Mouse (Mus musculus): Measurements from ENCODE around the gene Dpp3. TPM values are rescaled to one million over a fixed set of nuclear protein-coding genes. Genes with fewer than 3 reads are reported as not detected.

Gene Dpp3
- polyA plus RNA-seq (2014; fragmentation: Illumina TruSeq; extraction: RNeasy Lipid Tissue Mini Kit (QIAGEN cat#74804); ENCODE audit: low read depth, low replicate concordance), result 24.4 TPM

DNA sequence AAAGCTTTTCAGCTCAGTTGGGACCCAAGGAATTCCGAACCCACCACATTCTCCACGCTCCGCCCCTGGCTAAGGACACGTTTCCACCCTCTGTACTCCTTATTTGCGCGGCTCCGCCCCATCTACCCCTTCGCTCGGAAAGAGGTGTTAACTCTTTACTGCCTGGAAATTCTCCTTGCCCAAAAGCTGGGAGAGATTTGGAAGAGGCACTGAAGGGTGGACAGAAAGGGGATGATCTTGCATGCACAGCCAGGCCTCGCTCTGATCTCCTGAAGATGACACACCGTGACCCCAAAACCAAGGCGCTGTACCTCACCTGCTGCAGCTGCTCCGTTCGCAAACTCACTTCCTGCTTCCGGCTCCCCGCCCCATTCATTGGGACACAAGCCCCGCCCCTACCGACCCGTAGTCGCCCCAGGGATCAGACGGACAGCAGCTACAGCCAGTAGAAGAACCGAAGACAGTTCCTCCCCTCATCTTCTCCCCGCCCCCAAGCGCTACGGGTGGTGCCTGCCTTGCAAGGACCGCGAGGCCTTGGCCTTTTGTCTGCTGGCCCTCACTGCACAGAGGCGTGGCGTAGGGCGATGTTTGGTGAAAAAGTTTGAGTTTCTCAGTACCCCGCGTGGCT lies at the start of gene Dpp3:
Dpp3 (minus strand) TSS at position 384 of the 628 bp plus-strand sequence.

DNA sequence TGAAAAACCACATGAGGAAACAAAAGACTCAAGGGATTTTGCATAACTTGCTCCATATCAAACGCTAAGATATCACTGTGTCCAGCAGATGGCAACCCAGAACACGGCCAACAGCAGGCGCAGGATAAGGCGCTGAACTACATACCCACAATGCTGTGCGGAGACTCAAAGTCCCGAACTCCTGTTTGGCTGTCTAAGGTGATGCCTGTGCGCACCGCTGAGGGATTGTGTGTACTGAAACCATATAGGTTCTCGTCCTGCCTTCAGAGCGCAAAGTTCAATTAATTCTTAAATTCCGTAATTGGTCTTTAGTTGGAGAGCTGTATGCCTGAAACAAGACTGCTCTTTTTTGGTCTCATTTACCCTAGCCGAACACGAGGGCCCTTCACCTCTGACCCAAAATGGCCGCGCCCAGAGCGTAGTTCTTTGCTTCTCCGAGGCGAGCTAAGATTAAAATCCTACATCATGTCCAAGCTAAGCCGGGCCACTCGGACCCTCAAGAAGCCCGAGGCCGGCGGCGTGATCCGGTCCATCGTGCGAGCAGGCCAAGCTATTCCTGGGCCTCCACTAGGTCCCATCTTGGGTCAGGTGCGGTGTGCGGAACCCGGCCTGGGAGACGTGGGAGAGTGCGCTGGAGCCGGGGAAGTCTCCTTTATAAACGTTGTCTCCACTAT lies 34.0 kb upstream of the Dpp3 start, which contains the start of gene Mrpl11:
Mrpl11 (plus strand) TSS at position 220 of the 674 bp plus-strand sequence.

DNA sequence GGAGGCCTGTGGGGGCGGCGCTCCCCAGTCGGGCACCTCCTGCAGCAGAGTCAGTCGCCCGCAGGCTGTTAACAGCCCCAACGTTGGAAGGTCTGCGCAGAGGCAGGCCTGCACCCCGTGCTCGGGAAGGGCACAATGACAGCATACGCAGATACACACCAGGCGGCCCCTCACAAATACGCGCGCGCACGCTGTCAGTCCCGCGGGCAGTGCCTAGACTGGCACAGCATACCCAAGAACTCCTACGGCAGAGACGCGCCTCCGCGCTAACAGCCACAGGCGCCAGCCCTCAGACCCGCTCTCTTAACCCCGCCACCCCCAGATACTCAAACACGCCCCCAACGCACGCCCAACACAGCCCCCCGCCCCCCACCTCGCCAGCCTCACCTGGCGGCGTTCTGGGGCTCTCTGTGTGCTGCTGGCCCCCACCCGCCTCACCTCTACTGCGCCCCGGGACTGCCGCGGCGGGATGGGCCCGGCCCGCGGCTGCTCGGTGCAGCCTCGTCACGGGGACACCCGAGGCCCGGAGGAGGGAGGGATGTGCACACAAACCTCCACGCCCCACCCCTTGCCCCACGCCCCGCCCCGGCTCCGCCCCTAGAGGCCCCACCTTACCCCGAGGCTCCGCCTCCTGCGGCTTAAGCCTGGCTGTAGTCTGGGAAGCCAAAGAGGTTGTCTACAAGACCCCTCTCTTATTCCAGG lies 14.6 kb upstream of the Dpp3 start, which contains the start of gene Peli3:
Peli3 (minus strand) TSS at position 577 of the 702 bp plus-strand sequence.

DNA sequence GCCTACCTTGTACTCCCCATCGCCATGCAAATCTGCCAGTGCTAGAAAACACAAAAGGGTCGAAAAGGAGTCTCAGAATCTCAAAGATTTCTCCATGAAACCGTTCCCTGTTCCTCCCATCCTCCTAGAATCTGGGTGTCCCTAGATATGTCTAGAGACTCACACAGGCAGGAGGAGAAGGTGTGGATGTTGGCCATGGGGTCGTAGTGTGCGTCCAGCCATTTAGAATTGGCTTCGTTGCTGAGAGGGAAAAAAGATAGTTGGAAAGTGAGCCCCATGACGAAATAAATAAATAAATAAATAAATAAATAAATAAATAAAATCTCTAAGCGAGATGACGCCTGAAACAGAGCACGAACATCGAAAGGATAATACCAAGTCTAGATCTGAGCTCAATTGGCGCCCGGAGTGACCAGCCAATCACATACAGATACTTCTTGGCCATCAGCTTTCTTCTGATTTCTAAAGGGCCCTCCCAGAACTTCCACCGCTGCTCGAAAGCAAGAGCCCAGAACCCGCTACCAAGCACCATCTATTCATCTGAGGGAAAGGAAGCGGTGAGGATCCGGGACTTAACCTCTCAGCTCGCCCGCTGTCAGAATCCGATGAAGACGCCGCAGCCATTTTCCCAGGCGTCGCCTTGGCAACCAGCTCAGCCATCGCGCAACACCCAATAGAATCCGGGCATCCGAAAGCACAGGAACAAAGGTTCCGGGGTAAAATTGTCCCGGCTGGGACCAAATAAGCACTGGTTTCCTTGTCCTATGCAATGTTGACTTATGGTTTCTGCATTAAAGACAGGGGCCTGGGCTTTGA lies 21.9 kb downstream of the Dpp3 start, which contains the start of gene Bbs1:
Bbs1 (minus strand) TSS at position 650 of the 816 bp plus-strand sequence.

DNA sequence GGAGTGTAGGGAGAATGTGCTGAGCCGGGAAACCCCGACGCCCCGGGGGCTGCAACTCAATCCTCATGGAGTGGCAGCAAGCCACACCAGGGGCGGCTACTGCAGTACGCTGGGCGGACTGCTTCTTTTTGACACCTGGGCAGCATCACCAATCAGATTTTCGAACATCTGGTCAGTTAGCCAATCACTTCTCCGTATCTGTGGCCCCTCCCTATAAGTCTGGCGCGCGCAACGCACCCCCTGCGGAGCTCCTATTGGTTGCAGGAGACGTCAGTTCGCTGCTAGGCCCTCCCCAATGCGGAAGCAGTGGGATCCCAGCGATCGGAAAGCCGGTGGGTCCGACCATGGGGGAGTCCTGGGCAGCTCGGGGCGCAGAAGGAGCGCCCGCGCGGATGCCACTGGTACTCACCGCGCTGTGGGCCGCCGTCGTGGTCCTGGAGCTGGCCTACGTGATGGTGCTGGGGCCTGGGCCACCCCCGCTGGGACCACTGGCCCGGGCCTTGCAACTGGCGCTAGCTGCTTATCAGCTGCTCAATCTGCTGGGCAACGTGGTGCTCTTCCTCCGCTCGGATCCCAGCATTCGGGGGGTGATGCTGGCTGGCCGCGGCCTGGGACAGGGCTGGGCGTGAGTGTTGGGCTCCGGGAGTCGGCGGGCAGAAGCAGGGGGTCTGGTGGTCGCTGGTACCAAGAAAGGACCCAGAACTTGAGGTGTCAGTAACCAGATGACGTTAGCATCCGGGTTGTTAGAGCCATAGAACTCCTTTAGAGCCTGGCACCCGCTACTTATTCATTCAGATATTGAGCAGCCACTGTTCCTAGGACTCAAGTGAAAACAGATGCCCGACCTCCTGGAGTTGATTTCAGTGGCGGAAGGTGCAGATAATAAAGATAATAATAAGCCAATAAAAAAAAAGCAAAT lies 49.4 kb downstream of the Dpp3 start, which contains the start of gene Zdhhc24:
Zdhhc24 (plus strand) TSS at position 264 of the 919 bp plus-strand sequence.

DNA sequence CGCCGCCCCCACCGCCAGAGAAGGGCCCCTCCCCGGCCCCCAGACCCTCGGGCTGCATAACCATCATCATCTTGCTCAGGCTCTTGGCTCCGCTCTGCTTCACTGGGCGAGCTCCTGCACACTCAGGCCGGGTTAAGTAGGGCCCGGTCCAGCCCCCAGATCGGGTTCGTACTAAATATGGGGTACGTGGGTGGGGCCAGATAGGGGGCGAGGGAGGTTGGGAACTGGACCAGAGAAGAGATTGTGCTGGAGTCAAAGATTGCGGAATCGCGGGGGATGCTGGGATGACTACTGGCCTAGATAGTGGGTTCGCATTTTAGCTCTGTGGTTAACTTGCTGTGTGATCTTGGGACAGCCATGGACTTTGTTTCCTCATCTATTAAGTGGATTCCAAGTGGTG lies 50.3 kb downstream of the Dpp3 start, which contains the start of gene Actn3:
Actn3 (minus strand) TSS at position 125 of the 400 bp plus-strand sequence.

Other genes starting within 250 kb of the Dpp3 start
- not detected for gene Gm960, start 229.6 kb downstream of the Dpp3 start, polyA plus RNA-seq (2014; fragmentation: Illumina TruSeq; extraction: RNeasy Lipid Tissue Mini Kit (QIAGEN cat#74804); ENCODE audit: low read depth, low replicate concordance)
- 0.24 TPM for gene Sptbn2, start 217.1 kb downstream of the Dpp3 start, polyA plus RNA-seq (2014; fragmentation: Illumina TruSeq; extraction: RNeasy Lipid Tissue Mini Kit (QIAGEN cat#74804); ENCODE audit: low read depth, low replicate concordance)
- 9.1 TPM for gene Rbm4b, start 171.8 kb downstream of the Dpp3 start, polyA plus RNA-seq (2014; fragmentation: Illumina TruSeq; extraction: RNeasy Lipid Tissue Mini Kit (QIAGEN cat#74804); ENCODE audit: low read depth, low replicate concordance)
- 22.9 TPM for gene Rbm4, start 134.4 kb downstream of the Dpp3 start, polyA plus RNA-seq (2014; fragmentation: Illumina TruSeq; extraction: RNeasy Lipid Tissue Mini Kit (QIAGEN cat#74804); ENCODE audit: low read depth, low replicate concordance)
- 9.5 TPM for gene Gm21992, start 116.7 kb downstream of the Dpp3 start, polyA plus RNA-seq (2014; fragmentation: Illumina TruSeq; extraction: RNeasy Lipid Tissue Mini Kit (QIAGEN cat#74804); ENCODE audit: low read depth, low replicate concordance)
- gene Rbm14, start 116.7 kb downstream of the Dpp3 start, polyA plus RNA-seq (2014; fragmentation: Illumina TruSeq; extraction: RNeasy Lipid Tissue Mini Kit (QIAGEN cat#74804); ENCODE audit: low read depth, low replicate concordance), result 11.5 TPM
- 33.2 TPM for gene Ccs, start 89.0 kb downstream of the Dpp3 start, polyA plus RNA-seq (2014; fragmentation: Illumina TruSeq; extraction: RNeasy Lipid Tissue Mini Kit (QIAGEN cat#74804); ENCODE audit: low read depth, low replicate concordance)
- not detected for gene Ccdc87, start 88.9 kb downstream of the Dpp3 start, polyA plus RNA-seq (2014; fragmentation: Illumina TruSeq; extraction: RNeasy Lipid Tissue Mini Kit (QIAGEN cat#74804); ENCODE audit: low read depth, low replicate concordance)
- 63.9 TPM for gene Ctsf, start 73.2 kb downstream of the Dpp3 start, polyA plus RNA-seq (2014; fragmentation: Illumina TruSeq; extraction: RNeasy Lipid Tissue Mini Kit (QIAGEN cat#74804); ENCODE audit: low read depth, low replicate concordance)
- 0.71 TPM for gene Actn3, start 50.4 kb downstream of the Dpp3 start, polyA plus RNA-seq (2014; fragmentation: Illumina TruSeq; extraction: RNeasy Lipid Tissue Mini Kit (QIAGEN cat#74804); ENCODE audit: low read depth, low replicate concordance)
- gene Zdhhc24, start 49.6 kb downstream of the Dpp3 start, polyA plus RNA-seq (2014; fragmentation: Illumina TruSeq; extraction: RNeasy Lipid Tissue Mini Kit (QIAGEN cat#74804); ENCODE audit: low read depth, low replicate concordance), result 4.5 TPM
- 2.6 TPM for gene Bbs1, start 21.7 kb downstream of the Dpp3 start, polyA plus RNA-seq (2014; fragmentation: Illumina TruSeq; extraction: RNeasy Lipid Tissue Mini Kit (QIAGEN cat#74804); ENCODE audit: low read depth, low replicate concordance)
- 2.7 TPM for gene Peli3, start 14.8 kb upstream of the Dpp3 start, polyA plus RNA-seq (2014; fragmentation: Illumina TruSeq; extraction: RNeasy Lipid Tissue Mini Kit (QIAGEN cat#74804); ENCODE audit: low read depth, low replicate concordance)
- 87.5 TPM for gene Mrpl11, start 33.9 kb upstream of the Dpp3 start, polyA plus RNA-seq (2014; fragmentation: Illumina TruSeq; extraction: RNeasy Lipid Tissue Mini Kit (QIAGEN cat#74804); ENCODE audit: low read depth, low replicate concordance)
- gene Npas4, start 62.0 kb upstream of the Dpp3 start, polyA plus RNA-seq (2014; fragmentation: Illumina TruSeq; extraction: RNeasy Lipid Tissue Mini Kit (QIAGEN cat#74804); ENCODE audit: low read depth, low replicate concordance), result 0.81 TPM
- 14.6 TPM for gene Slc29a2, start 95.6 kb upstream of the Dpp3 start, polyA plus RNA-seq (2014; fragmentation: Illumina TruSeq; extraction: RNeasy Lipid Tissue Mini Kit (QIAGEN cat#74804); ENCODE audit: low read depth, low replicate concordance)
- 42.6 TPM for gene B4gat1, start 110.5 kb upstream of the Dpp3 start, polyA plus RNA-seq (2014; fragmentation: Illumina TruSeq; extraction: RNeasy Lipid Tissue Mini Kit (QIAGEN cat#74804); ENCODE audit: low read depth, low replicate concordance)
- gene AC124502.3, start 110.6 kb upstream of the Dpp3 start, polyA plus RNA-seq (2014; fragmentation: Illumina TruSeq; extraction: RNeasy Lipid Tissue Mini Kit (QIAGEN cat#74804); ENCODE audit: low read depth, low replicate concordance), result 1.0 TPM
- 19.7 TPM for gene Brms1, start 113.1 kb upstream of the Dpp3 start, polyA plus RNA-seq (2014; fragmentation: Illumina TruSeq; extraction: RNeasy Lipid Tissue Mini Kit (QIAGEN cat#74804); ENCODE audit: low read depth, low replicate concordance)
- gene Rin1, start 122.2 kb upstream of the Dpp3 start, polyA plus RNA-seq (2014; fragmentation: Illumina TruSeq; extraction: RNeasy Lipid Tissue Mini Kit (QIAGEN cat#74804); ENCODE audit: low read depth, low replicate concordance), result 1.7 TPM
- gene Cd248, start 139.8 kb upstream of the Dpp3 start, polyA plus RNA-seq (2014; fragmentation: Illumina TruSeq; extraction: RNeasy Lipid Tissue Mini Kit (QIAGEN cat#74804); ENCODE audit: low read depth, low replicate concordance), result 10.5 TPM
- 2.0 TPM for gene Tmem151a, start 157.2 kb upstream of the Dpp3 start, polyA plus RNA-seq (2014; fragmentation: Illumina TruSeq; extraction: RNeasy Lipid Tissue Mini Kit (QIAGEN cat#74804); ENCODE audit: low read depth, low replicate concordance)
- 90.7 TPM for gene Yif1a, start 160.3 kb upstream of the Dpp3 start, polyA plus RNA-seq (2014; fragmentation: Illumina TruSeq; extraction: RNeasy Lipid Tissue Mini Kit (QIAGEN cat#74804); ENCODE audit: low read depth, low replicate concordance)
- gene Cnih2, start 170.2 kb upstream of the Dpp3 start, polyA plus RNA-seq (2014; fragmentation: Illumina TruSeq; extraction: RNeasy Lipid Tissue Mini Kit (QIAGEN cat#74804); ENCODE audit: low read depth, low replicate concordance), result 0.34 TPM
- gene Rab1b, start 178.8 kb upstream of the Dpp3 start, polyA plus RNA-seq (2014; fragmentation: Illumina TruSeq; extraction: RNeasy Lipid Tissue Mini Kit (QIAGEN cat#74804); ENCODE audit: low read depth, low replicate concordance), result 163 TPM
- gene Klc2, start 190.3 kb upstream of the Dpp3 start, polyA plus RNA-seq (2014; fragmentation: Illumina TruSeq; extraction: RNeasy Lipid Tissue Mini Kit (QIAGEN cat#74804); ENCODE audit: low read depth, low replicate concordance), result 41.4 TPM